Mouse (Mus musculus) T-helper 1 cell (primary cell): ENCODE measurements around the gene Rpa3.

ENCODE experiments used
- in situ Hi-C: fragments of 300-600 bp; cut with MboI, MseI; formaldehyde crosslinking; loops from one replicate; pipeline ENCODE4 v1.15.1; 2025; ENCODE audit warnings: high pct_unique_total_duplicates

Gene Rpa3

GRCm38 (mm10) chr6:8209047-8209865 is 49.7 kb downstream of the Rpa3 start, which contains the start of gene Mios:
TSS of gene Mios (plus strand) at chr6:8209222.
- in situ Hi-C loops = no loop called here
